Mouse (Mus musculus) gastrocnemius, postnatal 25 days (tissue): ENCODE data around the gene Gm20696. TPM values are rescaled to one million over a fixed set of nuclear protein-coding genes. Genes with fewer than 3 reads are reported as not detected.

Source experiments
- DNase-seq: peaks from one replicate; pipeline ENCODE4 v3.0.0; 2022
- total RNA-seq, 2 experiments: library from RNA; stranded (reverse); gene quantifications; 1 replicate in 1 of 2; 2 replicates in 1 of 2; pipeline ENCODE4 v1.2.3; 2021

Gm20696 gene
- total RNA-seq, 2 experiments from 2014 or later, result 1.6 to 2.0 TPM

GRCm38 (mm10) chr6:99328146-99328545 lies 338.5 kb downstream of the Gm20696 start:
- DNase-seq, result no peak

- DNase-seq, result peak; percentile 75
Observed at GRCm38 (mm10) chr6:99327721-99328120, 338.9 kb downstream of the Gm20696 start.

GRCm38 (mm10) chr6:99325881-99326280 lies 340.7 kb downstream of the Gm20696 start:
- no peak for DNase-seq

GRCm38 (mm10) chr6:99325461-99325860 lies 341.1 kb downstream of the Gm20696 start:
- DNase-seq, result no peak

GRCm38 (mm10) chr6:99322132-99322904 lies 344.3 kb downstream of the Gm20696 start:
- no peak for DNase-seq

GRCm38 (mm10) chr6:99320444-99320843 lies 346.2 kb downstream of the Gm20696 start:
- no peak for DNase-seq

- no peak for DNase-seq
Observed at GRCm38 (mm10) chr6:99319415-99320405, 346.9 kb downstream of the Gm20696 start.

- DNase-seq, result no peak
Observed at GRCm38 (mm10) chr6:99314746-99315145, 351.9 kb downstream of the Gm20696 start.

- no peak for DNase-seq
Observed at GRCm38 (mm10) chr6:99310529-99310928, 356.1 kb downstream of the Gm20696 start.

- no peak for DNase-seq
Observed at GRCm38 (mm10) chr6:99310171-99310500, 356.5 kb downstream of the Gm20696 start.

- DNase-seq, result no peak
Observed at GRCm38 (mm10) chr6:99309466-99310170, 357.0 kb downstream of the Gm20696 start.

- DNase-seq, result no peak
Observed at GRCm38 (mm10) chr6:99305751-99306150, 360.8 kb downstream of the Gm20696 start.

- DNase-seq, result no peak
Observed at GRCm38 (mm10) chr6:99305236-99305635, 361.4 kb downstream of the Gm20696 start.

- DNase-seq, result no peak
Observed at GRCm38 (mm10) chr6:99302662-99303435, 363.7 kb downstream of the Gm20696 start.

- DNase-seq, result no peak
Observed at GRCm38 (mm10) chr6:99301923-99302322, 364.7 kb downstream of the Gm20696 start.

- no peak for DNase-seq
Observed at GRCm38 (mm10) chr6:99300235-99300634, 366.4 kb downstream of the Gm20696 start.

- DNase-seq, result no peak
Observed at GRCm38 (mm10) chr6:99299196-99299595, 367.4 kb downstream of the Gm20696 start.

GRCm38 (mm10) chr6:99297535-99297934 lies 369.1 kb downstream of the Gm20696 start:
- DNase-seq, result no peak

GRCm38 (mm10) chr6:99295495-99295894 lies 371.1 kb downstream of the Gm20696 start:
- no peak for DNase-seq

GRCm38 (mm10) chr6:99289220-99289619 lies 377.4 kb downstream of the Gm20696 start:
- no peak for DNase-seq

GRCm38 (mm10) chr6:99285026-99285425 lies 381.6 kb downstream of the Gm20696 start:
- no peak for DNase-seq

GRCm38 (mm10) chr6:99284019-99284418 lies 382.6 kb downstream of the Gm20696 start:
- no peak for DNase-seq
